Mouse (Mus musculus) gastrocnemius, postnatal 4 days (tissue): ENCODE measurements at regions not wholly inside any gene's neighbourhood (a gene's known extent, or its start where the extent isn't known, plus 50 kb on each side); places are given as distances from the start of the nearest gene placed in this dataset.

Experiments
- DNase-seq, 2 experiments: peaks; one replicate each; pipeline ENCODE4 v3.0.0; 2021 to 2022; ENCODE audit warnings: low spot score in 2 of 2, mixed read lengths in 2 of 2

GRCm38 (mm10) chr17:63798381-63798780, 64.5 kb upstream of the Fer start:
- no peak for DNase-seq

- DNase-seq, result no peak
Measured at GRCm38 (mm10) chr17:63798961-63799531, 63.8 kb upstream of the Fer start.

- no peak for DNase-seq
Measured at GRCm38 (mm10) chr17:63801411-63801810, 61.5 kb upstream of the Fer start.

GRCm38 (mm10) chr17:63802846-63803245, 60.0 kb upstream of the Fer start:
- no peak for DNase-seq

- peak; percentile 40 to 78 for DNase-seq
Measured at GRCm38 (mm10) chr17:63803599-63803998, 59.3 kb upstream of the Fer start.

GRCm38 (mm10) chr17:63804416-63804815, 58.4 kb upstream of the Fer start:
- no peak for DNase-seq

GRCm38 (mm10) chr17:63806360-63806759, 56.5 kb upstream of the Fer start:
- no peak for DNase-seq

- DNase-seq, result no peak
Measured at GRCm38 (mm10) chr17:63807590-63808228, 55.2 kb upstream of the Fer start.

GRCm38 (mm10) chr17:63808756-63809155, 54.1 kb upstream of the Fer start:
- peak in 1 of 2 experiments; percentile 21 for DNase-seq

- no peak for DNase-seq
Measured at GRCm38 (mm10) chr17:63811246-63811785, 51.5 kb upstream of the Fer start.

GRCm38 (mm10) chr17:63812586-63812985, 50.3 kb upstream of the Fer start:
- no peak for DNase-seq
